Mouse (Mus musculus) spleen, postnatal 14 days (tissue): ENCODE measurements around the gene Ell.

Source experiments
- DNase-seq, 2 experiments: peaks; one replicate each; pipeline ENCODE4 v3.0.0; 2021 to 2022; ENCODE audit warnings: low spot score in 2 of 2

The Ell gene

DNA sequence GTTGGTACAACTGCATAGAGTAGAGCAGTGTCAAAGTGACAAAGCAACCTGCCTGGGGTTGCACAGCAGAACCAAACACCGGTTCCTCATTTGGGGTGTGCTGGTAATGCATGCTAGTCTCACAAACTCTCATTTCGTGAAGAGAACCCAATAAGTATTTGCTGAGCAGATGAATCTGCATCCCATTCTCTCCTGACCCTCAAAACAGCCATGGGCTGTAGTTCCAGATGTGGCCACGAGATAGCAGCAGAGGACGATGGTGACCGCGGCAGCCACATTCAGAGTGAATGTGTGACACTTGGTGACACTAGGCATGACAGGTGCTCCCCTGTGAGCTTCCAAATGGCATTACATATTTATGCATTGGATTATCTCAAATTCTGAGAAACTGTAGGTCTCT lies 72.6 kb downstream of the Ell start:
- peak; percentile 88 to 94 for DNase-seq

DNA sequence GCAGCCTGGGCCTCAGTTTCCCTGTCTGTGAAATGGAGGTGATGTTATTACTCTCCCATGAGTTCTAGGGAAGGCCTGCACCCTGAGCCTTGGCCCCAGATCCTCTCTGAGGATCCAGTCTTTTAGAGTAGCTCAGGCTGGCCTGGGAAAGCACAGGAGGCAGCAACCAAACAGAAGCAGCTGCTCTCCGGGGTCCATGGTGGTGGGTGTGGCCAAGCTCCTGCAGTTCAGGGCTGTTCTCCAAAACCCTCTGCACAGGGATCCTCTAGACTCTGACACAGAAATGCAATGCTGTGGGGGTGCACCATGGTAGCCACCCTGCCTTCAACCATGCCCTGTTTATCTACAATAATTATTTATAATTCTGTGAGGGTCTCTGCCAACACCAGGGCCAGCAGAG lies 74.5 kb downstream of the Ell start:
- DNase-seq: no peak

DNA sequence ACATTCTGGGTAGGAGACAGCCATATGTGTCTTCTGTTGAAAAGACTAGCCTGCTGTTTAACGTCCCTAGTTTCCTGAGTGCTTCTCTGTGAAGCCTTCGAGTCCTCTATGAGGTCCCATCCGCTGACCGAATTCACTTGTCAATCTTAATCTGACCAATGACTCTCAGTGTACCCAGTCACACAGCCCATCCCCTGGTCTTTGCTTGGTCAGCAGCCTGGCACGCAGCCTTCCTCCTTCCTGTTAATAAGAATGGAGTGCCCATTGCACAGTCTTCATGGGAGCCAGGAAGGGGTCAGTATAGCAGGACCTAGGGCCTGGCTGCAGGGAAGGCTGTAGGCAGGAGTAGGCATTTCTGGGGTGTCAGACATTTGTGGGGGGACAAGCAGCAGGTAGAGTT lies 75.2 kb downstream of the Ell start:
- DNase-seq: no peak

DNA sequence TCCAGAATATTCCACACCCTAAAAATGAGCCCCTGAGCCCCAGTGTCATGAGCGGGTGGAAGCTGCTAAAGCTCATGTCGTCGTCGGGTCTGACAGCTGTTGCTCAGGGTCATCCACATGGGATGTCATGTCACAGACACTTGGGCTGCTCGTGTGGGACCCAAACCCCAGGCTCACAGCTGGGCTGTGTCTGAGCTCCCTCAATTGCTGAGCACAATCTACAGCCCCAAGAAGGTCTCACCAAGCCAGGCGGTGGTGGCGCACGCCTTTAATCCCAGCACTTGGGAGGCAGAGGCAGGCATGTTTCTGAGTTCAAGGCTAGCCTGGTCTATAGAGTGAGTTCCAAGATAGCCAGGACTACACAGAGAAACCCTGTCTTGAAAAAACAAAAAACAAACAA lies 76.0 kb downstream of the Ell start:
- DNase-seq: no peak

DNA sequence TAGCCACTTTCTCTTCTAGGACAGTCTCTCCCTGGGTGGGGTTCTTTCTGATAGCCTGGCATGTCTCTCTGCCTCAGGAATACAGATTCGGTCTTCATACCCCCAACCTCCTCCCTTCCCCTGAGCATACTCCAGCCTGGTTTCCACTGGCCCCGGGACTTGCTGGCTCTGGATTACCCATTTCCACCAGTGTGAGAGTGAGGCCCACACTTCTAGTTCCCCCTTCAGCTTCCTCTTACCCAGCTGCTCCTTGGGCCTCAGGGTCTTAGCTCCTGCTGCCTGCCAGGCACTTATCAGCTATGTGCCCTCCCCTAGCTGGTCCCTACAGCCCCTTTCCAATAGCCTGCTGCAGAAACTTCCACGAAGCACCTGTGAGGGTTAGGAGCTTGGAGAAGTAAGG lies 76.6 kb downstream of the Ell start, which contains the start of gene Lrrc25:
Lrrc25 (plus strand) TSS at position 262 of the 400 bp plus-strand sequence.
- DNase-seq: no peak

DNA sequence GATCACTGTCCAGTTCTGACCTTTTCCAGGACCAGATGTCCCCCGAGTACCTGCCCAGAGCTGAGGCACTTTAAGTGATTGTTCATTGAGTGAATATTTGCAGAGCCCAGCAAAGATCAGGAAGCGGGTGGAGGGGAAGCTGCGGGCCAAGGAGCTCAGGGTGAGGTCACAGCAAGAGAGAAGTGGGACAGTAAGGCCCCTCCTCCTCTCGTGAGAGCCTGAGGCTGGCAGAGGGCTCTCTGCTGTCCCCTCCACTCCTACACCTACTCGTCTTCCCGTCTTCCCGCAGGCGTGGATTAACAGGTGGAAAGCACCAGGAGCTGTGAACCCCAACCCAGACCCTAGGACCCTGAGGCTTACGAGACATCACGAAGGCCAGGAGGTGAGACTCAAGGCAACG lies 77.4 kb downstream of the Ell start:
- no peak for DNase-seq

DNA sequence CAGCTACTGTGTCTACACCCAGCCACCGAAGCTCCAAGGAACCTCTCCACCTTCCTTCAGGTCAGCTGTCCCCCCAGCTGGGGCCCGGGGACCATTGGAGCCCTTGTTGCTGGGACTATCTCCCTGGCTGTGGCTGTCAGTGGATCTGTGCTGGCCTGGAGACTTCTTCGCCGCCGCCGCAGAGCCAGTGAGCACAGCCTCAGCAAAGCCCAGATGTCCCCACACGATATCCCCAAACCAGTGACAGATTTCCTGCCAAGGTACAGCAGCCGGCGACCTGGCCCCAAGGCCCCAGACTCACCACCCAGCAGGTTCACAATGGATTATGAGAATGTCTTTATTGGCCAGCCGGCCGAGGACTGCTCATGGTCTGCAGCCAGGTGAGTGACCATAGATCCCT lies 78.7 kb downstream of the Ell start:
- no peak for DNase-seq

DNA sequence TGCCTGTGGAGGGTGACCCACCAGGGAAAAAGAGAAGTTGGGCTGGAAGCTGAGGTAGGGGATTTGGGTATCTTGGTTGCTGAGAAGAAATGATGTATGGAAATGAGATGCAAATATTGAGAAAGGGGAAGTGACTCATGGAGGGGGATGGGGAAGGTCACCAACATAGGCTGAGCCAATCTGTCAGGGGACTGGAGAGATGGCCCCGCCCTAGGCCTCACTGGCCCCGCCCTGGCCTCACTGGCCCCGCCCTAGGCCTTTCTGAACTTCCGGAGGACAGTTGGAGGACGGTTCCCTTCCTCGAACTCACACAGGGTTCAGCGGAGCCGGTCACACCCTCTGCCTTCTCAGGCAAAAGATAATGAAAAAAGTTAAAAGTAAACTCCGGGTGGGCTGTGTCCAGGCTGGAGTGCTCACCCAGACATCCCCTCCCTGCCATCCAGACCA lies 79.7 kb downstream of the Ell start:
- DNase-seq: peak; percentile 76 to 79

DNA sequence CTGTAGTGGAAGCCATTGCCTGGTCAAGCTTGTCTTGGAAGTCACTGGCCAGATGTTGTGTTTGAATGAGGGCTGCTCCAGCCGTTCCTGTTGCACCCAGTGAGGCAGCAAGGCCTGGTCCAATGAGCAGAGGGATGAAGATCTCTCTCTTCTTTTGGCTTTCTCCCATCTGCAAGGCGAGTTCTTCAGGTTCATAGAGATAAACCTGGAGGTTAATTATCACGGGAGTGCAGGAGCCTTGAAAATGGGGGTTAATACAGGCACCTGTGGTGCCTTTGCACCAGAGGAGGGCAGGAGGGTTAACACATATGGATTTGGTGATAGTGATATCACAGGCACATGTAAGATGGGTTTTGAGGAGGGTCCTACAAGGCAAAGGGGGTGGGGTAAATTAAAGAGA lies 83.0 kb downstream of the Ell start:
- no peak for DNase-seq

DNA sequence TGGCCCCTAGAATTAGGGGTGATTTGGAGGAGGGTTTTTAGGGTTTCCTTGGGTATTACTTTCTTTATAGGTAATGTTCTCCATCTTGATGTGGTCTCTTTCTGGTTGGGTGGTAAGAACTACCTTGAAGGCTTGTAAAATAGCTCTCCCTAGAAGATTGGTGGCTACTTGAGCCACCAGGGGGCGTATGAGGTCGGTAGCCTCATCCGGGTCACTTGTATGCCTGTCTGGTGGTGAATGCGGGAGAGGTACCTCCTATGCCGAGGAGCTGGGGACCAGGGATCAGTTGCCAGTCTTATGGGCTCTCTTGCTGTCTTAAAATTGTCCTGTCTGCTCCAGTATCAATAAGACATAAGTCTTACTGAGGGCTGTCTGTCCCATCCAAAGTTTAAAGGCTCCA lies 85.8 kb downstream of the Ell start:
- DNase-seq: no peak

DNA sequence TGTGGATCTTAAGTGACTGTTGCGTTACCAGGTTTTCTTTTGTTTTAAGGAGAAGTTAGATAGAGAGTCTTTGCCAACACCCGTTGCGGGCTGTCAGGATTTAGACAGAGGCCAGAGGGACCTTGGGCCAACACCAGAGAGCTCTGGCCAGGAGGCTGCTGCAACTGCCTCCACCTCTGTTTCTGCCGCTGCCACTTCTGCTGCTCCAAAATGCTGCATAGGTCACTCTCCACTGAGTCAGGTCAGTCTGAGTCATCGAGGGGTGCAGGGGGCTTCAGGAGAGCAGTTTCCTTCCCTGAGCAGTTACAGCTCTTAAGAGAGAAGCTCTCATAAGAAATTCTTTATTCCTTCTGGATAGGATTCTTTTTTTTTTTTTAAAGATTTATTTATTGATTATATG lies 87.8 kb downstream of the Ell start:
- no peak for DNase-seq

DNA sequence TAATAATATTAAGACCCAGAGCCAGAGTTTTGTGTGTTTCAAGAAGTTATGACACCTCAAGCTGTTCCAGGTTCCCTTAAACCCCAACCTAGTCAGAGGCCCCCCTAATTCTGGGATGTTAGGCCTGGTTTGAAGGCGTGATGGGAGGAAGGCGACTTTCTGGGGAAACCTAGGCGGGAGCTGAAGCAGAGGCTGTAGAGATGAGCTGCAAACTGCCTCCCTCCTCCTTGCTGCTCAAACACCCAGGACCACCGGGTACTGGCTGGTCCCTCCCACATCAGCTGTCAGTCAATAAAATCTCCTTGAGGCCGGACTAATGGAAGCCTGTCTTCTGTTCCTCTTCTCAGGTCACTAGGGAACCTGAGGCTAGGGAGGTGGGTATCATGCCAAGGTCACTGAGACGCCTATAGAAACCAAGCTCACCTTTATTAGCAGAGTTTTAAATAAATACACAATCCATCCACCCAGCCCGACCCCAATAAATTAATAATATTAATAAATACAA lies 89.8 kb downstream of the Ell start:
- DNase-seq: no peak

DNA sequence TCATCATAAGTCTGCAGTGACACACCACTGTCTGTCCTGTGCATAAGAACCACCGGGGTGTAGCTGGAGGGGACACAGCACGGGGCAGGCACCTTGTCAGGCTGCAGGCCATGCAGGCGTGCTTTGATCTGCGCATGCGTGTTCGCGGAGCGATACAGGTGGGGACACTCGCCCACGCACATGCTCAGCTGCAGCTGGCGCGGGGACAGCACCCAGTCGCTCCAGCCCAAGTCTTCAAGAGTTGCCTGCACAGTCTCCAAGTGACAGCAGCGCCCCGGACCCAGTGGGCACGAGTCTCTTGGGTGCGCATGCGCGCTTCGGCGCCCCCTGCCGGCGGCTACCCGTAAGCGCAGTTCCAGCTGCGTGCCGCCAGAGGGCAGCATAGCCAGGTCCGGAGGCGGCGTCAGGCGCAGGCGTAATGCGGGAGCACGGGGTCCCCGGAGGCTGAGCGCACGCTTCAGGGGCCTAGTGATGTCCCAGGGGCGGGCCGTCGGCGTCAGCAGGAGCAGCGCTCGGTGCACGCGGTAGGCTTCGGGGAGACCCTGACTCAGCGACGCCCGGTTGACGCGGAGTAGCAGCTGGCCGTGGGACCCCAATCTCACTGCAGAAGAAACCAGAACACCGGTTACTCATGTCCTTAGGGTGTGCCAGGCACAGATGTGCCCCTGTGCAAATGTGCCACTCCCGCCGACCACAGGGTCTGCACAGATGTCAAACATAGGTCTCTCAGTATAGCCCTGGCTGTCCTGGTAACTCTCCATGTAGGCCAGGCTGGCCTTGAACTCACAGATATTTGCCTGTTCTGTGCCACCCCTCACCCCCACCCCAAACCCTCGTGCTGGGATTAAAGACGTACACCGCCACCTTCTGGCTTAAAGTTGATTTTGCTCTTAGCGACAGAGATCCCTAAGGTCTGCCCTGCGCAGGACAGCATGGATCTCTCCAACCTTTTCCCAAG lies 90.6 kb downstream of the Ell start:
- DNase-seq: peak; percentile 81 to 90

DNA sequence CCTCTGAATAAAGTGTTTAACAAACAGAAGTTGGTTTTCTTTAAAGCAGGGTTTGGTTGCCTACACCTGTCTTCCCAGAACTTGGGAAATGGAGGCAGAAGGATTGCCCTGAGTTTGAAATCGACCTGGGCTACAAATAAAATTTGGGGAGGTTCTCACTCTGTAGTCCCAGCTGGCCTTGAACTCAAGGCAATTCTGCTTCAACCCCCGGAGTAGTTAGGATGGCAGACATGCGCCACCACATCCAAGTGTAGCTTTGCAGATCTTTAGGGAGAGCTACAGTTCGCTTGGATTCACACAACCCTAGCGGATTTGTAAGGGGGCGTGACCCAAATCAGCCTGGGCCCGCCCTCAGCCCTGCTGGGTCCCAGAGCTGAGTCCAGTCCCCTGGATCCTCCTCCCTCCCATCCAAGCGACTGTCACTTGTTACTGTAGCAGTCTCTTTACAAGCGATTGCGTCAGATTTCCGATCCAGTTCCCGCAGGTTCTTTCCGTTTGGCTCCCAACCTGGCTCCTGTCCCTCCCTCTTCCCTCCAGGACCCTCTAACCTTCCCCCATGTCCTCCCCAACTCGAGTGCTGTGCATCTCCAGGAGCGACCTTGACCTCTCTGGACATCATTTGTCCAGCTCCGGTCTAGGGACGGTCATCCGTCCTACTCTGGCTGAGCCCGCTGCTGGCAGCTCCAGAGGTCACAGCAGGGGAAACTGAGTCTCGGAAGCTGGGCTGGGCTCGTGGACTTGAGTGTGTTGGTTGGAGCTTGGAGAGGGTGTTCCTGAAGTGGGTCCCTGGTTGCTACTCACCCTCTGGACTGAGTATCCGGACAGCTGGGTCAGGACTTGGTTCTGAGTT lies 91.5 kb downstream of the Ell start:
- no peak for DNase-seq

DNA sequence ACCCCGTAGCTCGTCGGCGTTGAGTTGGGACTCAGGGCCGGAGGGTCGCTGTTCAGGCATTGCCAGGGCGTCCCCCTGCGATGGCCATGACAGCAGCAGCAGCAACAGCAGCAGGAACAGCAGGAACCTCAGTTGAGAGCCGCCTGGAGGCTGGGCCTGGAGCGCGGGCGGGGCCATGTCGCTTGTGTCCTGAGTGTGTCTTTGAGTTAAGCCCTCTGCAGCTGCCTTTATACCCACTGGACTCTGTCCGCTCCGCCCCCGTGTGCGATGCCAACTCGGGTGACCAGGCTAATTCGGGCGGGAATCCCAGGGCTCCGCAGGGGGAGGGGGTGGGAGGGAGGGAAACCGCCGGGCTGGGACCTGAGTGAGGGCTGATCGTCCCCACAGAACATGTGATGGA lies 92.2 kb downstream of the Ell start:
- no peak for DNase-seq

DNA sequence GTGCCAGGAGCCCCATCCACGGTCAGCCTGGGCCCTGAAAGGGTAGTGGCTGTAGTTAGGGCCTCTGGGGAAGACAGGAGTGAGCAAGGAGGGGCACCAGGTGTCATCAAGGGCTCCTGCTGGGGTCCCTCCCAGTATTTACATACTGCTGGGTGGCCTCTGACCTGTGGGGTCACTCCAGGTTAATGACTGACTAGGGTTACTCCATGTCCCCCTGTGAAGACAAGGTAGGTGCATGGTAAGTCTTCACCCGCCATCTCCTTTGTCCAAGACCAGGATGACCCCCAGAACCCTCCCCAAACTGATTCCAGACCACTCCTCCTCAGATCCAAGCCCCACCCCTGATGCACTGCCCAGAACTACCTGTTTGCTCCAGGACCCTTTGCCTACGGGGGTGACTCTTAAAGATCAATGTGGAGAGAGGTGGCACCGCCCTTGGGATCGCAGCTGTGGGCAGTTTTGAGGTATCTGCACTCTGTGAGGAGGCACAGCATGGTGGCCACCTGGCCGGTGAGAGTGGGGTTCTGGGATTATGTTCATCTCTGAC lies 93.2 kb downstream of the Ell start, which contains the start of gene Gdf15:
Gdf15 (minus strand) TSS at position 111 of the 547 bp plus-strand sequence.
- no peak for DNase-seq

DNA sequence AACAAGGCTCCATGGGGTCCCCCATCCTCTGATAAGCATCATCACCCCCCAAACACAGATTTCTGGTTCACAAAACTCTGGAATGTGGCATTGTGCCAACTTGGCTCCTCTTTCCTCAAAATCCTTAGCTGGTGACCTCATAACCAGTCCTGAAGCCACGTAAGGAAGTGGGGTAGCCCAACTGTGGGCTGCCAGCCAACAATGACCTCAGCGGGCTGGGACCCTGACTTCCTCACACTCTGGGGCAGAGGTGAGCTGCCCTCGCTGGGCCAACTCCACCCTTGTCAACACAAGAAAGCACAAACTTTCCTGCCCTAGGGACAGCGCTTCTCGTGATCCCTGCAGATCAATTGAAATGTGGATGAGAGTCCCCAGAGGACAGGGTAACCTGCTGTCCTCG lies 94.8 kb downstream of the Ell start:
- DNase-seq: no peak

DNA sequence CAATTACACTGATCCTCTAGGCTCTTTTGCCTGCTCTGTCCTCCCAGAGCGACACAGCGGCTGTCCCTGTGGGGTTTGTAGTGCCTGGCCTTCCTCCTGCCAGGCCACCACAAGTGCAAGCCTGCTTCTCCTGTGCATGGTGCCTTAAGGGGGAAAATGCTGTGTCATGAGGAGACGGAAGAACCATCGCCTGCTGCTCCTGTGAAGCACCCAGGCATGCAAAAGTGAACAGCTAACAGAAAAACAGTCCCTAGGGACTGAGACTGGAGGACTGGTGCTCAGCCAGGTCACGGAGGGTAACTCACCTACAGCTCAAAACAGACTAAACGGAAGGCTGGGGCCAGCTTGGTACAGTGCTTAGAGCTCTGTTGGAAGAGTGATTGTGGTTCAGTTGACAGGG lies 96.3 kb downstream of the Ell start:
- no peak for DNase-seq

DNA sequence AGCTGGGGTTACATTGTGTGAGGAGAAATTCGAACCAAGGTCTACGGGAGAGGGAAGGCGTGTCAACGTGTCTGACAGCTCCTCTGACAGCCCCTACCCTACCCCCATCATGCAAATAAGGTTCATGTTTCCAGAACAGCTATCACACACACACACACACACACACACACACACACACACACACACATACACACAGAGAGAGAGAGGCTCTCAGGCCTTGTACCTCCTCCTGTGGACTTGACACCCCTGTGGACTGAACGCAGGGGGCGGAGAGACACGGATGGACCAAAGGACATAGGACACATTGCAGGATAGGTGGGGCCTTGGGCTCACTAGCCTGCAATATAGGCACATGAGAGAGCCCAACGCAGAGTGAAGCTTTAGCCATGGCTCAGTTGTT lies 97.6 kb downstream of the Ell start:
- no peak for DNase-seq

DNA sequence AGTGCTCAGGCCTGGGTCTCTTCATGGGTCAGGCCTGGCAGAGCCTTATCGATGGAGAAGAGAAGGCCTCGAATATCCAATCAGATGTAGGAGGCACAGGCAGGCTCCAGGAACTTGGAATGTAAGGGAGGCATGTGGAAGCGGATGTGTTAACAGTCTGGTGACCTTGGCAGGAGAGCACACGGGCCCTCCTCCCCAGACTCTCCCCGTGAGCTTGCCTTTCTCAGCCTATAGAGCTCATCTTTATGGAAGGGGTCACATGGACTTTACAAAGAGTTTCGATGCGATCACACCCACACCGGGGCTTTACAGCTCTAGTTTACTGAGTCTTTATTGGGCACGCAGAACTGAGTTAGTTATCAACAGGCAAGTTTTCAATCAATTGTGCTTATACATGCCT lies 99.5 kb downstream of the Ell start:
- DNase-seq: no peak
